In the genomic region with DNA sequence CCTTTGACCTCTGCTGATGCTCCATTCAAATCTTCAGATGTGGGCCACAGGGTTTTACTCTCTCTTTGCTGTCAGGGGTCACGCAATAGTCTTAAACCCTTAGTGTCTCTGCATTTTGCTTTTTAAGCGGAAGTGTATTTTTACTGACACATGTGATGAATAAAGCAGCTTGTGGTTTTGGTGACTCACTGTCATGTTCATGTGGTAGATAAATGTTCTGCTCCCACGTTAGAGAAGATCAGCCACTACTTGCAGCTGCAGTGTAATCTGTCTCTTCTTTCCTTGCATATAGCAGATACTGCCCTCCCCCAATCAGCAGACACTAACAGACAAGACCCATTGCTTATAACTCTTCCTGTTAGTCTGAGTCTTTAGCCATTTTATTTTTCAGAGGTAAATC, we compare ENCODE assay signal across 12 mouse cellular contexts. TPM values are rescaled to one million over a fixed set of nuclear protein-coding genes. Genes with fewer than 3 reads are reported as not detected.
A peak's percentile ranks its signal among the peaks of the same experiment; 100 is the strongest.
DNase-seq lines count a peak whose midpoint lies in the region; TF ChIP-seq lines count a peak whose summit lies in the region.
"Had no signal": no experiment of that assay in that cellular context is flagged by ENCODE, and none has a peak within 500 bp of the region (broad histone marks: within the 10 kb centered on the region; RNA-seq: fewer than 3 reads in every experiment).

No protein-coding gene starts in this region.

- H3K79me2 ChIP-seq in MEL (ENCODE audit: control insufficient read depth, insufficient read depth, low read length, poor library complexity), result no peaks in the 10 kb centered on the region

- peak overlapping the region; percentile 12; the same call in 1 of the 2 replicates for H3K9ac ChIP-seq in MEL (ENCODE audit: control insufficient read depth, low read depth, low read length, poor library complexity, severe bottlenecking)

- no peaks in the 10 kb centered on the region for H3K9me3 ChIP-seq in MEL (replicated peaks; ENCODE audit: insufficient read depth, low read length)

- DNase-seq in left cerebral cortex, adult 11 months (ENCODE audit: low spot score), result peak; percentile 9
- DNase-seq in left cerebral cortex, adult 18-20 months (ENCODE audit: low spot score in 2 of 2), result no peak
- peak; percentile 95 for DNase-seq in MEL (ENCODE audit: low read depth, low spot score)
- DNase-seq in layer of hippocampus, adult 9-11 months, result peak; percentile 54
- peak; percentile 32 for DNase-seq in skeletal muscle tissue, adult 2 months (ENCODE audit: low read depth, low spot score)
- no peak for DNase-seq in Muller cell, postnatal 12 days (ENCODE audit: inconsistent ontology term)
- DNase-seq in cerebellum, adult 8-10 months, result no peak
- no peak for DNase-seq in adrenal gland, postnatal 14 days

- no peak; the same call in 1 of the 2 replicates for TF ChIP-seq RAD21 in MEL (IDR thresholded peaks at IDR 0.05; ENCODE audit: low read depth, low read length)

- peaks cover 0 to 36% of the 10 kb centered on the region in 2 experiments; a peak in 2 of 4 replicates for H3K36me3 ChIP-seq in MEL (ENCODE audit: control insufficient read depth in 1 of 2, insufficient read depth in 2 of 2, low read length in 2 of 2)

- peak; percentile 99 to 100 for TF ChIP-seq EP300 in MEL (IDR thresholded peaks at IDR 0.05; ENCODE audit: low read depth in 1 of 2, low read length in 2 of 2)

- H3K4me3 ChIP-seq in MEL (ENCODE audit: control insufficient read depth in 1 of 2, insufficient read depth in 1 of 2, low read depth in 2 of 2, low read length in 2 of 2), result no peak overlapping the region
- H3K4me3 ChIP-seq: heart, adult 2 months had no signal

- H3K27me3 ChIP-seq in MEL (ENCODE audit: control insufficient read depth in 1 of 2, insufficient read depth in 2 of 2, low read length in 2 of 2), result no peaks in the 10 kb centered on the region

- H3K4me1 ChIP-seq in MEL (ENCODE audit: control insufficient read depth in 1 of 2, insufficient read depth in 2 of 2, low read length in 2 of 2), result peaks cover 8 to 17% of the 10 kb centered on the region in 2 experiments

- peak overlapping the region; percentile 83 for H3K27ac ChIP-seq in MEL (ENCODE audit: control insufficient read depth, low read depth, low read length)
- H3K27ac ChIP-seq: heart, adult 2 months had no signal

- TF ChIP-seq CTCF in MEL (IDR thresholded peaks at IDR 0.05 in 2 of 3, conservative IDR thresholded peaks at IDR 0.05 in 1 of 3; ENCODE audit: control insufficient read depth in 1 of 3, insufficient read depth in 1 of 3, low read depth in 2 of 3, low read length in 3 of 3, poor library complexity in 1 of 3, severe bottlenecking in 1 of 3), result no peak

- no peak for TF ChIP-seq POLR2A in MEL (IDR thresholded peaks at IDR 0.05; ENCODE audit: control insufficient read depth in 1 of 2, insufficient read depth in 1 of 2, low read depth in 1 of 2, low read length in 2 of 2, poor library complexity in 1 of 2)

TF ChIP-seq in MEL, 35 proteins besides CTCF, POLR2A, EP300 and RAD21:
- TF ChIP-seq ETS1 (IDR thresholded peaks at IDR 0.05; ENCODE audit: low read depth, low read length) (peak; percentile 100), CHD1 (IDR thresholded peaks at IDR 0.05; ENCODE audit: low read depth, low read length) (0 out of 2 replicates have a peak, but pooled peaks have one; percentile 53), HCFC1 (IDR thresholded peaks at IDR 0.05; ENCODE audit: low read depth, low read length) (peak; percentile 67; the same call in 1 of the 2 replicates), NRF1 (IDR thresholded peaks at IDR 0.05; ENCODE audit: insufficient read depth, low read depth, low read length, poor library complexity, severe bottlenecking) (no peak), ELF1 (IDR thresholded peaks at IDR 0.05; ENCODE audit: low read depth, low read length) (peak; percentile 59; the same call in 1 of the 2 replicates), TBP (IDR thresholded peaks at IDR 0.05; ENCODE audit: low read depth, low read length) (0 out of 2 replicates have a peak, but pooled peaks have one; percentile 42), CHD2 (IDR thresholded peaks at IDR 0.05; ENCODE audit: low read length) (peak; percentile 80), JUND (IDR thresholded peaks at IDR 0.05; ENCODE audit: low read depth, low read length) (peak; percentile 99), KAT2A (conservative IDR thresholded peaks at IDR 0.05; ENCODE audit: low read depth, low read length) (0 out of 2 replicates have a peak, but pooled peaks have one; percentile 49), GABPA (IDR thresholded peaks at IDR 0.05; ENCODE audit: low read depth, low read length) (no peak), MAZ (IDR thresholded peaks at IDR 0.05; ENCODE audit: low read depth, low read length) (no peak), ZMIZ1 (IDR thresholded peaks at IDR 0.05; ENCODE audit: low read depth, low read length) (peak; percentile 42; the same call in 1 of the 2 replicates), MYC (IDR thresholded peaks at IDR 0.05; ENCODE audit: low read depth, low read length) (peak; percentile 96), NELFE (IDR thresholded peaks at IDR 0.05; ENCODE audit: low read depth, low read length) (peak; percentile 32; the same call in 1 of the 2 replicates), USF1 (IDR thresholded peaks at IDR 0.05; ENCODE audit: low read depth, low read length) (peak; percentile 70), USF2 (IDR thresholded peaks at IDR 0.05; ENCODE audit: borderline replicate concordance in 1 of 2, insufficient read depth in 1 of 2, low read depth in 1 of 2, low read length in 2 of 2) (no peak), MEF2A (IDR thresholded peaks at IDR 0.05; ENCODE audit: extremely low read depth, insufficient replicate concordance, low read depth, low read length, poor library complexity, severe bottlenecking) (peak; percentile 82; the same call in 1 of the 2 replicates), ZKSCAN1 (IDR thresholded peaks at IDR 0.05; ENCODE audit: low read depth, low read length) (peak; percentile 62; the same call in 1 of the 2 replicates), POLR2AphosphoS5 (IDR thresholded peaks at IDR 0.05; ENCODE audit: borderline replicate concordance, low read depth, low read length) (no peak), ZNF384 (IDR thresholded peaks at IDR 0.05; ENCODE audit: low read depth, low read length) (0 out of 2 replicates have a peak, but pooled peaks have one; percentile 54), POLR2AphosphoS2 (IDR thresholded peaks at IDR 0.05; ENCODE audit: low read length) (0 out of 2 replicates have a peak, but pooled peaks have one; percentile 40), UBTF (IDR thresholded peaks at IDR 0.05; ENCODE audit: borderline replicate concordance, insufficient read depth, low read depth, low read length) (no peak), SMC3 (IDR thresholded peaks at IDR 0.05; ENCODE audit: low read depth, low read length) (peak; percentile 27; the same call in 1 of the 2 replicates), BHLHE40 (IDR thresholded peaks at IDR 0.05; ENCODE audit: borderline replicate concordance, low read depth, low read length) (peak; percentile 96), GATA1 (IDR thresholded peaks at IDR 0.05; ENCODE audit: low read depth, low read length) (peak; percentile 97), ZC3H11A (IDR thresholded peaks at IDR 0.05; ENCODE audit: low read depth, low read length) (no peak), RCOR1 (IDR thresholded peaks at IDR 0.05; ENCODE audit: low read depth, low read length) (peak; percentile 96), MXI1 (IDR thresholded peaks at IDR 0.05; ENCODE audit: low read depth, low read length) (peak; percentile 94), TCF12 (IDR thresholded peaks at IDR 0.05; ENCODE audit: low read depth, low read length) (peak; percentile 95), SIN3A (IDR thresholded peaks at IDR 0.05; ENCODE audit: low read length) (peak; percentile 98), MAFK (IDR thresholded peaks at IDR 0.05; ENCODE audit: borderline replicate concordance, low read depth, low read length) (peak; percentile 92), TAL1 (IDR thresholded peaks at IDR 0.05; ENCODE audit: low read length) (peak; percentile 86), MYB (IDR thresholded peaks at IDR 0.05; ENCODE audit: low read depth, low read length) (peak; percentile 56), MAX (IDR thresholded peaks at IDR 0.05; ENCODE audit: low read length) (peak; percentile 92), E2F4 (IDR thresholded peaks at IDR 0.05; ENCODE audit: borderline replicate concordance, low read depth, low read length) (peak; percentile 69; the same call in 1 of the 2 replicates)

RNA-seq across cellular contexts. Expression of a gene that starts 12.9 kb away (rescaled TPM):
- total RNA-seq in left cerebral cortex, adult 18-20 months (2021), result not detected
- not detected in 2 replicates for total RNA-seq in MEL (2012; rRNA removed)
- polyA plus RNA-seq in MEL (2012; ENCODE audit: insufficient read depth in 1 of 2, insufficient read length in 2 of 2, low read depth in 1 of 2, low replicate concordance in 2 of 2, missing spikeins in 1 of 2), result under 1 TPM in 1 of 2 experiments, not detected in 1; 0.13 TPM
- not detected in 2 replicates for total RNA-seq in adrenal gland, postnatal 14 days (2021)
- total RNA-seq: heart, adult 2 months had no signal
- polyA plus RNA-seq: embryonic facial prominence, embryonic 11.5 days; heart, adult 2 months; kidney, embryonic 16.5 days; lung, embryonic 16.5 days had no signal

RNA-seq across cellular contexts. Expression of a gene that starts 23.5 kb away (rescaled TPM):
- not detected for total RNA-seq in left cerebral cortex, adult 18-20 months (2021)
- total RNA-seq in MEL (2012; rRNA removed), result not detected in 2 replicates
- polyA plus RNA-seq in MEL (2012; ENCODE audit: insufficient read depth in 1 of 2, insufficient read length in 2 of 2, low read depth in 1 of 2, low replicate concordance in 2 of 2, missing spikeins in 1 of 2), result under 1 TPM in 1 of 2 experiments, not detected in 1; 0.04 TPM
- total RNA-seq in adrenal gland, postnatal 14 days (2021), result not detected in 2 replicates
- total RNA-seq: heart, adult 2 months had no signal
- polyA plus RNA-seq: embryonic facial prominence, embryonic 11.5 days; heart, adult 2 months; kidney, embryonic 16.5 days; lung, embryonic 16.5 days had no signal

RNA-seq across cellular contexts. Expression of a gene that starts 37.6 kb away (rescaled TPM):
- 1 to 10 TPM; 1.2 to 1.8 TPM for total RNA-seq in left cerebral cortex, adult 18-20 months (2021)
- 9.9 and 12.9 TPM in 2 replicates for total RNA-seq in MEL (2012; rRNA removed)
- polyA plus RNA-seq in MEL (2012; ENCODE audit: insufficient read depth in 1 of 2, insufficient read length in 2 of 2, low read depth in 1 of 2, low replicate concordance in 2 of 2, missing spikeins in 1 of 2), result 10 to 100 TPM in 1 of 2 experiments, not detected in 1; 12.3 TPM
- total RNA-seq in adrenal gland, postnatal 14 days (2021), result 1.4 and 5.1 TPM in 2 replicates

RNA-seq across cellular contexts. Expression of a gene that starts 37.7 kb away (rescaled TPM):
- 10 to 100 TPM; 88.4 to 89.6 TPM for total RNA-seq in left cerebral cortex, adult 18-20 months (2021)
- 31.6 and 32.3 TPM in 2 replicates for total RNA-seq in MEL (2012; rRNA removed)
- polyA plus RNA-seq in MEL (2012; ENCODE audit: insufficient read depth in 1 of 2, insufficient read length in 2 of 2, low read depth in 1 of 2, low replicate concordance in 2 of 2, missing spikeins in 1 of 2), result 100 to 1,000 TPM in 1 of 2 experiments, 10 to 100 TPM in 1; 51.7 to 148 TPM
- 87.0 and 88.4 TPM in 2 replicates for total RNA-seq in adrenal gland, postnatal 14 days (2021)

RNA-seq across cellular contexts. Expression of a gene that starts 50.0 kb away (rescaled TPM):
- total RNA-seq in left cerebral cortex, adult 18-20 months (2021), result not detected
- total RNA-seq in MEL (2012; rRNA removed), result not detected in 2 replicates
- polyA plus RNA-seq in MEL (2012; ENCODE audit: insufficient read depth in 1 of 2, insufficient read length in 2 of 2, low read depth in 1 of 2, low replicate concordance in 2 of 2, missing spikeins in 1 of 2), result not detected
- total RNA-seq in adrenal gland, postnatal 14 days (2021), result not detected in 2 replicates
- total RNA-seq: heart, adult 2 months had no signal
- polyA plus RNA-seq: embryonic facial prominence, embryonic 11.5 days; heart, adult 2 months; kidney, embryonic 16.5 days; lung, embryonic 16.5 days had no signal

Comparison
In these comparisons a context has a peak if more than half of its experiments do, and no peak if none do; other contexts are left out.
1. DNase-seq: peak in left cerebral cortex, adult 11 months (single experiment), MEL (single experiment), layer of hippocampus, adult 9-11 months (single experiment) and skeletal muscle tissue, adult 2 months (single experiment); none in left cerebral cortex, adult 18-20 months (0 of 2), Muller cell, postnatal 12 days (single experiment), cerebellum, adult 8-10 months (single experiment) and adrenal gland, postnatal 14 days (single experiment).